Mouse (Mus musculus) embryonic facial prominence, embryonic 13.5 days (tissue): ENCODE measurements around the gene Gdpgp1. TPM values are rescaled to one million over a fixed set of nuclear protein-coding genes. Genes with fewer than 3 reads are reported as not detected.

Experiments used
- ATAC-seq: fragments of 200-750 bp; cut with Nextera tagmentation; 2 replicates; pipeline ENCODE4 v1.8.0; 2017; ENCODE audit warnings: low read depth; ENCODE audit not compliant: insufficient number of reproducible peaks, insufficient read depth, low FRiP score, low TSS enrichment
- H3K27ac ChIP-seq: fragments of 300-500 bp; sonication (generic); 2 replicates; pipeline ENCODE4 v1.5.1; 2015; ENCODE audit warnings: moderate library complexity, mild to moderate bottlenecking, inconsistent platforms
- H3K27me3 ChIP-seq: fragments of 300-500 bp; sonication (generic); 2 replicates; pipeline ENCODE4 v1.6.1; 2015; ENCODE audit warnings: mild to moderate bottlenecking, inconsistent platforms
- H3K36me3 ChIP-seq: fragments of 300-500 bp; sonication (generic); 2 replicates; pipeline ENCODE4 v1.6.1; 2015; ENCODE audit warnings: mild to moderate bottlenecking, inconsistent platforms
- H3K4me1 ChIP-seq: fragments of 300-500 bp; sonication (generic); 2 replicates; pipeline ENCODE4 v1.6.1; 2015; ENCODE audit warnings: inconsistent platforms
- H3K4me2 ChIP-seq: fragments of 300-500 bp; sonication (generic); 2 replicates; pipeline ENCODE4 v1.6.1; 2015; ENCODE audit warnings: moderate library complexity, mild to moderate bottlenecking, inconsistent platforms
- H3K4me3 ChIP-seq: fragments of 300-500 bp; sonication (generic); 2 replicates; pipeline ENCODE4 v1.5.1; 2015; ENCODE audit warnings: mild to moderate bottlenecking, inconsistent platforms
- H3K9ac ChIP-seq: fragments of 300-500 bp; sonication (generic); 2 replicates; pipeline ENCODE4 v1.6.1; 2015; ENCODE audit warnings: mild to moderate bottlenecking, inconsistent platforms
- H3K9me3 ChIP-seq: fragments of 300-500 bp; sonication (generic); 2 replicates; pipeline ENCODE4 v1.6.1; 2016; ENCODE audit warnings: inconsistent platforms
- WGBS: fragments of 180-500 bp; shearing (Covaris S2); methylation state at CpG from one replicate; pipeline ENCODE4 v1.1.7; 2015; ENCODE audit warnings: mixed read lengths; 5-methylcytosine and 5-hydroxymethylcytosine counted together
- polyA plus RNA-seq: library from polyadenylated mRNA; unstranded; fragments of >200 nt; fragmentation: Nextera tagmentation; extraction: Ambion mirVana; gene quantifications from 2 replicates; pipeline ENCODE4 v1.2.1, GENCODE M21; 2015

Gene Gdpgp1
- polyA plus RNA-seq = 3.8 TPM in 2 replicates

DNA sequence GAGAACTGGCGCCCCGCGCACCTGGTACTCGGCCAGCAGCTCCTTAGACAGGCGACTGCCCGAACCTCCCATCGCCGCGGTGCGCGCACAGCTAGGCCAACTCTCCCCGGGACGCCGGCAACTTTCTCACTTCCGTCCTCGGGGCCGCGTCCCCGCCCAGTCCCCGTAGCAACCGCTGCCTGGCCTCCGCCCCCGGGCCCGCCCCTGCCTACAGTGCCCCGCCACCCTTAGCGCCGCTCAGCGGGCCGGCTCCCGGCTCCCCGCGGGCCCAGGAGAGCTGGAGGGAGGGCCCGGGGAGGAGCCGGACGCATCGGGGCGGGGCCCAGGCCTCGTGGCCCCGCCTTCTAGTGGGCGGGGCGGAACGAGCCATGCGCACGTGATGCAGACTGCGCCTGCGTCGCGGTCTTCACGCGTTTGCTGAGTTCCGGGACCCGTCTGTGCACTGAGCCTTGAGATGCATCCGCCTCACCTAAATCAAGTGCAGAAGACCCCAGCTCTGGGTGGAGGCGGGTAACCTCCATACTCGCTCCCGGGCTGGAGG is at the start of gene Gdpgp1, which contains the start of gene Cib1:
TSS of gene Gdpgp1 (plus strand) at position 377 of the 541 bp plus-strand sequence.
TSS of gene Cib1 (minus strand) at position 325 of the 541 bp plus-strand sequence.
- Histone ChIP-seq H3K4me3 (peak within 1 kb of the TSS; percentile 72), H3K9ac (peak within 1 kb of the TSS; percentile 83), H3K27me3 (0 out of 2 replicates have a peak, but pooled peaks cover 4% of the 10 kb centered on the region), H3K4me1 (peaks cover 25% of the 10 kb centered on the region), H3K4me2 (peak within 1 kb of the TSS; percentile 87), H3K36me3 (peaks cover 10% of the 10 kb centered on the region), H3K27ac (peak within 1 kb of the TSS; percentile 63), H3K9me3 (no peaks in the 10 kb centered on the region)
- under 1% methylated on average over 56 of the region's 56 CpGs for WGBS
- peak; percentile 97 for ATAC-seq

DNA sequence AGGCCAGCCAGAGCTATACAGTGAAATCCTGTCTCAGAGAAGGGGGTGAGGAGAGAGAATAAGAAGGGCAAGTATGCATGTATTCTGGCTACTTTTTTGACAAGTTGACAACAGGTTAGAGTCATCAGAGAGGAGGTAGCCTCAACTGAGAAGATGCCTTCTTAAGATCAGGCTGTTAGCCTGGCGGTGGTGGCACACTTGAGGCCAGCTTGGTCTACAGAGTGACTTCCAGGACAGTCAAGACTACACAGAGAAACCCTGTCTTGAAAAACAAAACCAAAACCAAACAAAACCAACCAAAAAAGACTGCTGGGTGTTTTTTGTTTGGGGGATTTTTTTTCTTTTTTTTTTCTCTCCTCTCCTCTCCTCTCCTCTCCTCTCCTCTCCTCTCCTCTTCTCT is 49.2 kb upstream of the Gdpgp1 start:
- WGBS = 81% methylated on average over 1 of the region's 1 CpGs

DNA sequence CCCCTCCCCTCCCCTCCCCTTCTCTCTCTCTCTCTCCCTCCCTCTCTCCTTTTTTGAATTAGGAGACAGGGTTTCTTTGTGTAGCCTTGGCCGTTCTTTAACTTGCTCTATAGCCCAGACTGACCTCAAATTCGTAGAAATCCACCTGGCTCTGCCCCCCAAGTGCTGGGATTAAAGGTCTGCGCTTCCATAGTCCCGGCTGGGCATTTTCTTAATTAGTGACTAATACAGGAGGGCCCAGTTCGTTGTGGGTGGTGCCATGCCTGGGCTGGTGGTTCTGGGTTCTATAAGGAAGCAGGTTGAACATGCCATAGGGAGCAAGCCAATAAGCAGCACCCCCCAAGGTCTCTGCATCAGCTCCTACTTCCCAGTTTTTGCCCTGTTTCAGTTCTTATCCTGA is 48.7 kb upstream of the Gdpgp1 start:
- no peaks in the 10 kb centered on the region for H3K36me3 ChIP-seq
- no peaks in the 10 kb centered on the region for H3K27me3 ChIP-seq
- no peak overlapping the region for H3K27ac ChIP-seq
- peaks cover 27% of the 10 kb centered on the region for H3K4me1 ChIP-seq
- H3K9ac ChIP-seq = no peak overlapping the region
- H3K4me3 ChIP-seq = no peak overlapping the region
- WGBS = 46% methylated on average over 5 of the region's 5 CpGs
- no peak overlapping the region for H3K4me2 ChIP-seq
- H3K9me3 ChIP-seq = no peaks in the 10 kb centered on the region
- no peak for ATAC-seq

More for the DNA sequence above, 49.2 kb upstream of the Gdpgp1 start:
- Histone ChIP-seq H3K27ac (no peak overlapping the region), H3K9me3 (no peaks in the 10 kb centered on the region), H3K4me2 (no peak overlapping the region), H3K36me3 (no peaks in the 10 kb centered on the region), H3K9ac (no peak overlapping the region), H3K27me3 (no peaks in the 10 kb centered on the region), H3K4me3 (no peak overlapping the region), H3K4me1 (peaks cover 21% of the 10 kb centered on the region)
- ATAC-seq = no peak

DNA sequence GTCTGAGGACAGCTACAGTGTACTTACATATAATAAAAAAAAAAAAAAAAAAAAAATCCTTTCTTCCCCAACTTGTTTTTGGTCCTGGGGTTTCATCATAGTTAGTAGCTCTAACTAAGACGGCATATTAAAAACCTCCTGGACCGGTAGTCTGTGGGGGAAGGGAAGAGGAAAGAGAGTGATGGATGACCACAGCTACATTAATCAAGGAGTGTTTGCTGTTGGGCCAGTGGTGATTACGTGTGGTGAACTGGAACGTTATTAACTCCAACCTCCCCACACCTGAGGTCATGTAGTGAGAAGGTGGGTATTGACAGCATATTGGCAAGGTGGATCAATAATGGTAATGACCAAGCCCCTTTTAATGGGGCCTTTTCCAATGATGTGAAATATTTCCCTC is 48.1 kb upstream of the Gdpgp1 start:
- no peak overlapping the region for H3K4me3 ChIP-seq
- H3K4me2 ChIP-seq = no peak overlapping the region
- H3K27ac ChIP-seq = no peak overlapping the region
- no peaks in the 10 kb centered on the region for H3K9me3 ChIP-seq
- WGBS = 75% methylated on average over 4 of the region's 4 CpGs
- H3K36me3 ChIP-seq = no peaks in the 10 kb centered on the region
- ATAC-seq = no peak
- peaks cover 32% of the 10 kb centered on the region for H3K4me1 ChIP-seq
- H3K9ac ChIP-seq = no peak overlapping the region
- no peaks in the 10 kb centered on the region for H3K27me3 ChIP-seq

DNA sequence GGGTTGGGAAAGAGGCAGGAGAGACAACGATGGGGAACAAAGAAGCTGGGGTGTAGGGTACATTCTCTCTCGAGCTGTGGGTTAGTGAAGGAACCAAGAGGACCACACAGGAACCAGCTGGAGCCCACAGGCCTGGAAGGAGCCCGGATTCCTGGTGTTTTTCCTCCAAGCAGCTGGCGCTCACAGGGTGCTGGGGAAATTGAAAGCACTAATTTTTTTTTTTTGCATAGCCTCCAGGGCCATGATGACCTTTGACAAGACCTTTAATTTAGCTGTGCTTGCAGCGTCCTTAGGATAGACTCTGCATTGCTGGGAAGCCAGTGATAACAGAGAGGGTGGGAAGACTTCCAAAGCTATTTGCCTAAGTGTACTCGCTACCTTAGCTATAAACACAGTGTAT is 47.7 kb upstream of the Gdpgp1 start:
- no peaks in the 10 kb centered on the region for H3K9me3 ChIP-seq
- ATAC-seq = no peak
- H3K27me3 ChIP-seq = no peaks in the 10 kb centered on the region
- H3K9ac ChIP-seq = no peak overlapping the region
- H3K4me3 ChIP-seq = no peak overlapping the region
- no peak overlapping the region for H3K4me2 ChIP-seq
- H3K36me3 ChIP-seq = no peaks in the 10 kb centered on the region
- peaks cover 33% of the 10 kb centered on the region for H3K4me1 ChIP-seq
- WGBS = 43% methylated on average over 6 of the region's 6 CpGs
- no peak overlapping the region for H3K27ac ChIP-seq

DNA sequence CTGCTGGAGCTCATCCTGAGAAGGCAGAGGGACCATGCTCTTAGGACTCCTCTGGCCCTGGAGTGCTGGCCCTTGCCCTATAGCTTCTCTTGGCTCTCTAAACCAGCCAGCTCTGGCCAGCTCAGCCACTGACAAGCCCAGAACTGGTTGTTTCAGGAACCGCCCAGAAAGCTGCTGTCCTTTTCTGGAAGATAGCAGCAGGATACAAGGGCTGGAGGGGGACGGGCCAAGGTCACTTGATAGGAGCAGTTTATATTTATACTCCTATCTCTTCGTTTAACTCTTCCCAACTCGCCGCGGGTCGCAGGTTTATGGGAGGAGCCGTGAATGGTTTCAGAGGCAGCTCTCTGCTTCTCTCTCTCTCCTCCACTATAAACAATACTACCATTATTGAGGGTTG is 46.6 kb upstream of the Gdpgp1 start:
- H3K36me3 ChIP-seq = no peaks in the 10 kb centered on the region
- no peaks in the 10 kb centered on the region for H3K9me3 ChIP-seq
- no peak overlapping the region for H3K9ac ChIP-seq
- peaks cover 39% of the 10 kb centered on the region for H3K4me1 ChIP-seq
- ATAC-seq = no peak
- no peaks in the 10 kb centered on the region for H3K27me3 ChIP-seq
- WGBS = 18% methylated on average over 8 of the region's 8 CpGs
- H3K4me3 ChIP-seq = peak overlapping the region; percentile 57
- peak overlapping the region; percentile 89 for H3K4me2 ChIP-seq
- no peak overlapping the region for H3K27ac ChIP-seq

DNA sequence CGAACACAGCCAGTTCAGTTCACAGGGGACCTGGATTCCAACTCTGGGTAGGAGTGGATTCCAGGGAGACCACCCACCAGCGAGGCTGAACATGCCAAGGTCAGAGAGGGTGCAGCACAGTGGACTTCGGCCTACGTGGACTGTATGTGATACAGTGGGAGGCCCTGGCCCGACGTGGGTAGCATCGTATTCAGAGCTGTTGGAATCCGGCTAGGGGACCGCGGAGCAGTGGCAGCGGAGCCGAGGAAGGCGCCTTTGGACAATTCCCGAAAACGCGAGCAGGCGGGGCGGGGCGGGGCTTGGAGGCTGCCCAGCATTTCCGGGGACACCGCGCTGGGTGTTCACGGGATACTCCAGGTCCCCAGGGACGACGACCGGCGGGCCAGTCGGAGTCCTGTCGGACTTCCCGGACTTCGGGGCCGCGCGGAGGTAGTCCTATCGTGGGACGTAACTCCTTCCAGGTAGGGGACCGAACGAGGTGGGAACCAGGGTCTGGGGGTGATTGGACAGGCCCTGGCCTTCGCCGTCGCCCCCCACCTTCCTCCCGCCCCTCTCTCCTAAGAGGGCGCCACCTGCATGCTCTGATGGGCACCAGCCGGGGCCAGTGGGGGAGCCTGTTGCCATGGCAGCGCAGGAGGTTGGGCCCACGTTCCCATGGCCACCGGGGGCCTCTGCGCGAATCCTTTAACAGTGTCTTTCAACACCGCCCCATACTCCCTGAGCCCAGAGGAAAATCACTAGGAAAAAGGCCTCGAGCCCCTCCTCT is 46.0 kb upstream of the Gdpgp1 start, which contains the start of gene Sema4b:
TSS of gene Sema4b (plus strand) at position 311 of the 766 bp plus-strand sequence.
- Histone ChIP-seq H3K27ac (peak within 1 kb of the TSS; percentile 51; the same call in 1 of the 2 replicates), H3K9me3 (no peaks in the 10 kb centered on the region), H3K4me1 (peaks cover 46% of the 10 kb centered on the region), H3K4me2 (peak within 1 kb of the TSS; percentile 89), H3K4me3 (peak within 1 kb of the TSS; percentile 57), H3K36me3 (no peaks in the 10 kb centered on the region), H3K9ac (peak within 1 kb of the TSS; percentile 76), H3K27me3 (no peaks in the 10 kb centered on the region)
- ATAC-seq = peak; percentile 72
- WGBS = under 1% methylated on average over 49 of the region's 51 CpGs

DNA sequence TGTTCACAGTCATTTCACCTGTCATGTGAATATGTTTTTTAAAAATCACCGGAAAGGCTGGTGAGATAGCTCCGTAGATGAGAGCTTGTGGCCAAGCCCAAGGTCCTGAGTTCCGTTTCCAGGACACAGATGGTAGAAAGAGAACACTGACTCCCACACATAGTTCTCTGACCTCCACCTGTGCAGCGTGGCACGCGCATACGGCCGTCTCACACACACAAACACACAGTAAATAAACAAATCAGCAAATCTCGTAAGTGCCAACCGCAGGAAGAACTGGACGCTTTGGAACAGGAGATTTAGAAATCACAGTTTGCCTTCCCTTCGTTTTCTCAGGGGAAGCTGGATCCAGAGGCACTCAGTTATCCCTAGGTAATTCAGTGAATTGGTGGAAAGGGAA is 45.2 kb upstream of the Gdpgp1 start:
- Histone ChIP-seq H3K36me3 (no peaks in the 10 kb centered on the region), H3K27ac (0 out of 2 replicates have a peak overlapping the region, but pooled peaks have one; percentile 51), H3K9ac (peak overlapping the region; percentile 76; the same call in 1 of the 2 replicates), H3K4me2 (peak overlapping the region; percentile 89), H3K4me3 (peak overlapping the region; percentile 57), H3K4me1 (peaks cover 54% of the 10 kb centered on the region), H3K9me3 (no peaks in the 10 kb centered on the region), H3K27me3 (no peaks in the 10 kb centered on the region)
- ATAC-seq = no peak
- WGBS = 77% methylated on average over 12 of the region's 12 CpGs

DNA sequence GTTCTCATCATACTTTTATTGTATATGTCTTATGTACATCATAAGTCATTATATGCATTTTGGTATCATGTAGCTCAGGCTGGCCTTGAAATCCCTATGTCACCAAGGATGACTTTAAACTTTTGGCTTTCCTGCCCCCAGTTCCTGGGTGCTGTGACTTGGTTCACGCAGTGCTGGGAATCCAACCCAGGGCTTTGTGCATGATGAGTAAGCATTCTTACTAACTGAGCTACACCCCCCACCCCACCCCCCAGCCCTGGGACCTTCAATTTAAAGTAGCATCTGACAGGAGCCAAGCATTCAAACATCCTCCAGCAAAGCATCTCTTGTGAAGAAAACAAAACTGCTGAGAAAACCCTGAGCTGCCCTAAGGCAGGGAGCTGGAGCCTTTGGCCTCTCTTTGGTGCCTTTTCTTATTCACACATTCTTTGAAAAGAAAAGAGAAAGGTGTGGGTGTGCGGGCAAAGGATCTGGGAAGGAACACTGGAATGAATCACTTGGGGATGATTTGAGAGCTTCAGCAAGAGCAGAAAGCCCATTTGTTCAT is 44.0 kb upstream of the Gdpgp1 start:
- H3K27ac ChIP-seq = peak overlapping the region; percentile 58
- no peaks in the 10 kb centered on the region for H3K27me3 ChIP-seq
- H3K9ac ChIP-seq = no peak overlapping the region
- 0 out of 2 replicates have a peak overlapping the region, but pooled peaks have one; percentile 9 for H3K4me2 ChIP-seq
- no peaks in the 10 kb centered on the region for H3K9me3 ChIP-seq
- 66% methylated on average over 2 of the region's 2 CpGs for WGBS
- H3K4me1 ChIP-seq = peaks cover 64% of the 10 kb centered on the region
- ATAC-seq = no peak
- no peak overlapping the region for H3K4me3 ChIP-seq
- no peaks in the 10 kb centered on the region for H3K36me3 ChIP-seq

DNA sequence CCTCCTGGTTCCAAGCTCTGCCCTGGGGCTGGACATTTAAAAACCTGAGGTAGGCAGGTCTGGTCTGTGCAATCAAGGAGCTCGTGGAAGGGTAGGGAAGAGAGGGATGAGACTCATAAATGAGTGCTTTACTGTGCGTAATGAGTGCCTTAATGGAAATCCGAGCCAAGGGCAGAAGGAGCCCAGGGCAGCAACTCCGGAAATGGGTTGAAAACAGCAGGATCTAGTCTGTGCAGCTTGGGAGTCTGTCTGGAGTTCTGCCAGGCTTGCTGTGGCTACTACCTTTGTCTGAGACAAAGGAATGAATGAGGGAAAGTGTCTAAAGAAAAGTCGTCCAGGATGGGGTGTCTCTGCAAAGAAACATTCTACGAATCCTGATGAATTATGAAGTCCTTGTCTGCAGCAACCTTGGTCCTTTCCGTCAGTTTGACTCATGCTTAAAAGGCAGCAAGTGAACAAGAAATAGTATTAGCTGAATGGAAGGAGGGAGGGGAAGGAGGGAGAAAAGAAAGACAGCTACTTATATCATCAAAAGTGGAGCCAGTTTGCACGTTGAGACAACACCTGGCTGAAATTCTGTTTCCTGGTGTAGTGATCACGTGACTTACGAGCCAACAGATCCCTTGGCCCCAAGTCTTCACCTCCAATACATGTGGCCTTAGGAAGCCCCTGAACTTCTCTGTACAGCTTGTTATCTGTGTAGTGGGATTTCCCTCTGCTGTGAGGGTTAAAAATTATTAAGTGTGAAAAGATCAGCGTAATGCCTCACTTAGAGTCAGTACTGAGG is 43.3 kb upstream of the Gdpgp1 start:
- 36% methylated on average over 11 of the region's 11 CpGs for WGBS
- no peak for ATAC-seq
- Histone ChIP-seq H3K27ac (peak overlapping the region; percentile 58), H3K4me1 (peaks cover 71% of the 10 kb centered on the region), H3K36me3 (no peaks in the 10 kb centered on the region), H3K9ac (no peak overlapping the region), H3K4me3 (no peak overlapping the region), H3K9me3 (no peaks in the 10 kb centered on the region), H3K27me3 (no peaks in the 10 kb centered on the region), H3K4me2 (0 out of 2 replicates have a peak overlapping the region, but pooled peaks have one; percentile 9)

DNA sequence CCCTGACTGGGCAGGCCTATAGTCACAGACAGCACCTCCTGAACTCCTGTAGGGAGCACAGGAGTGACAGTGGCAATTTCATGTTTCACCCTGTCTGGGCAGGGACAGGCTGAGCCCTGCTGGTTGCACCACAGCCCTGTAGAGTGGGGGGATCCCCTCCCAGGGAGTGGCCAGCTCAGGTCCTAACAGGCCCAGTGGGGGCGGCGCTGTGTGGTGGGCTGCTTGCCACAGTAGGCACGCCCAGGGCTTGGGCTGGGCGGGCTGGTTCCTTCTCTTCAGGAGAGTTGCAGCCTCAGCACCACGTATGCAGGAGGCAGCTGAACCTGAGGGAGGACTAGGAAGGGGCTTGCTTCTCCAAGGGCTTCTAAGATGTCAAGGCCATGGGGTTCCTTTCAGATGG is 41.2 kb upstream of the Gdpgp1 start:
- WGBS = 42% methylated on average over 5 of the region's 5 CpGs
- Histone ChIP-seq H3K27ac (peak overlapping the region; percentile 95), H3K9ac (peak overlapping the region; percentile 58; the same call in 1 of the 2 replicates)

More for the DNA sequence above, 41.2 kb upstream of the Gdpgp1 start:
- no peaks in the 10 kb centered on the region for H3K27me3 ChIP-seq
- peak overlapping the region; percentile 57 for H3K4me2 ChIP-seq
- peaks cover 67% of the 10 kb centered on the region for H3K4me1 ChIP-seq
- no peaks in the 10 kb centered on the region for H3K9me3 ChIP-seq
- peak overlapping the region; percentile 25; the same call in 1 of the 2 replicates for H3K4me3 ChIP-seq
- no peaks in the 10 kb centered on the region for H3K36me3 ChIP-seq
- ATAC-seq = peak; percentile 85
